Mouse (Mus musculus) E14TG2a.4 (cell line): ENCODE results near the gene Gm15737.

ENCODE experiments used
- CTCF ChIP-seq: conservative IDR thresholded peaks from 2 replicates; pipeline ENCODE4 v1.5.1; 2014; ENCODE audit warnings: low read length
- NANOG ChIP-seq: IDR thresholded peaks from 2 replicates; pipeline ENCODE4 v1.6.1; 2014; ENCODE audit warnings: borderline replicate concordance, low read length, mixed read lengths
- POU5F1 ChIP-seq: IDR thresholded peaks from 2 replicates; pipeline ENCODE4 v1.6.1; 2014; ENCODE audit warnings: low read length, borderline replicate concordance

GRCm38 (mm10) chr6:92920938-92921689 lies 52.0 kb downstream of the Gm15737 start:
- TF ChIP-seq CTCF (no peak), POU5F1 (no peak), NANOG (no peak)
